Mouse (Mus musculus) layer of hippocampus, postnatal 36 days (tissue): Measurements from ENCODE around the gene Ppif. TPM values are rescaled to one million over a fixed set of nuclear protein-coding genes. Genes with fewer than 3 reads are reported as not detected.

Experiments
- DNase-seq, 2 experiments: peaks; one replicate each; pipeline ENCODE4 v3.0.0; 2022
- total RNA-seq, 2 experiments: library from RNA; stranded (reverse); gene quantifications; 2 replicates each; pipeline ENCODE4 v1.2.3; 2021

Gene Ppif
- total RNA-seq: 10 to 100 TPM; 27.0 to 28.2 TPM

DNA sequence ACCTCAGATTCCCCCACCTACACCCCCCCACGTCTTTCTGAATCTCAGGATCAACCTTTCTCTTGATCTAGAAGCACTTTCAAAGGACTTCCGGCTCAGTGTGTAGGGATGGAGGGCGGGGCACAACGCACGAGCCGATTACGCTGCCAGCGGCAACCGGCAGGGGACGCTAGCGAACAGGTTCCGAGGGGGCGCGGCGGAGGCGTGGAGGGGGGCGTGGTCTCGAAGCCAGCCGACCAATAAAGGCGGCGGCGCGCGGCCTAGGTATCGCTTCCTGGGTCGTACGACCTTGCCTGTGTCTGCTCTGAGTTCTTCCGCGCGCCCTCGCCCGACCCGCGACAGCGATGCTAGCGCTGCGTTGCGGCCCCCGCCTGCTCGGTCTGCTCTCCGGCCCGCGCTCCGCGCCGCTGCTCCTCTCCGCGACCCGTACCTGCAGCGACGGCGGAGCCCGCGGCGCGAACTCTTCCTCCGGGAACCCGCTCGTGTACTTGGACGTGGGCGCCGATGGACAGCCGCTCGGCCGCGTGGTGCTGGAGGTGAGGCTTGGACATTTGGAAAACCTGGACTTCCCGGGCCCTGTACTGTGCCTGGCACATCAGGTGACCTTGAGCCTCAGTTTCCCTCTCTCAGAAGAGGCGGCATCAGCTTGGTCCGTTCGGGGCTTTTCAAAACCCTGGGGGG, at the start of gene Ppif:
Gene Ppif, plus strand, starts transcription at position 267 of the 681 bp plus-strand sequence.
- DNase-seq: peak; percentile 93 to 96

DNA sequence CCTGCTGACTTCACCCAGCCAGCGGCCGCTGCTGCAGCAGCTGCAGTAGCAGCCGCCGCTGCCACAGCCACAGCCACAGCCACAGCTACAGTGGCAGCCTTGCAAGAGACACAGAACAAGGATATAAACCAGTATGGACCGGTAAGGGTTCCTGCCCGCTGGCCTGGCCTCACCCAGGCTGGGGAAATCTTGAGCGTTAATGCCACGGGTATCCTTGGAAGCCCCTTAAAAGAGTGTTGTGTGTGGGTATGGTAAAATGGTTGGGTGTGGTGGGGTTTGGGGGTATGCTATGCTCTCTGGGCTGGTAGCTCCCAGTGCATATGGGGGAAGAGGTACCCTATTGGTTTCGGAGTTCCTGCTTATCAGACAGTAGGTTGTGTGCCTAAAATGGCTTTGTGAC, 48.2 kb upstream of the Ppif start:
- DNase-seq: no peak

GRCm38 (mm10) chr14:25646161-25646621, 47.8 kb upstream of the Ppif start:
- DNase-seq: peak; percentile 57 to 64

DNA sequence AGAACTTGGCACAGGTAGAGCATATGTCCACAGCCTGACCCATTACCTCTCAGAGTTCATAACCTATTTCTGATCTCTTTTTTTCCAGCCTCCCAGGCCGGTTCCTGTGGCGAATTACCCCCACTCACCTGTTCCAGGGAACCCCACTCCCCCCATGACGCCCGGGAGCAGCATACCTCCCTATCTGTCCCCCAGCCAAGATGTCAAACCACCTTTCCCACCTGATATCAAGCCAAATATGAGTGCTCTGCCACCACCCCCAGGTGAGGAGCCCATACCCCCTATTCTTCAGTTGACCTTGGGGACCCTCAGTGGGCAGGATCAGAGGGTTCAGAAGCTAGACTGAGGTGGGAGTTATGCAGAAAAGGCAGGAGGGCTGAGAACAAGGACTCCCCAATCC, 42.8 kb upstream of the Ppif start:
- DNase-seq: no peak

DNA sequence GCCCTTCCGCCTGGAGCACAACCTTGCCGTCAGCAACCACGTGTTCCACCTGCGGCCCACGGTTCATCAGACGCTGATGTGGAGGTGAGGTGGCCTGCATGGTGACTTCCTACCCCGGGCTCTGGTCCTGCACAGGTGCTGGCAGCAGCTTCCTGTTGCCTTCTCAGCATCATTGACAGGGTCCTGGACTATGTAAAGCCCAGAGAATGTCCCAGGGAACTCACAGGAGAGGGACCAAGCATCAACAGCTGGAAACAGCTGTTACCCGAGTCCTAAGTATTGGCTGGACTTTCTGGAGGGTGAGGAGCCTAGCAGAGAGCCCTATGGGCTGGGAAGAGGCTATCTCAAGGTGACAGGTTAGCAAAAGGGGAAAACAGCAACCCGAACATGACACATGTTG, 42.0 kb upstream of the Ppif start:
- no peak for DNase-seq

GRCm38 (mm10) chr14:25654401-25655197, 39.4 kb upstream of the Ppif start:
- no peak for DNase-seq

DNA sequence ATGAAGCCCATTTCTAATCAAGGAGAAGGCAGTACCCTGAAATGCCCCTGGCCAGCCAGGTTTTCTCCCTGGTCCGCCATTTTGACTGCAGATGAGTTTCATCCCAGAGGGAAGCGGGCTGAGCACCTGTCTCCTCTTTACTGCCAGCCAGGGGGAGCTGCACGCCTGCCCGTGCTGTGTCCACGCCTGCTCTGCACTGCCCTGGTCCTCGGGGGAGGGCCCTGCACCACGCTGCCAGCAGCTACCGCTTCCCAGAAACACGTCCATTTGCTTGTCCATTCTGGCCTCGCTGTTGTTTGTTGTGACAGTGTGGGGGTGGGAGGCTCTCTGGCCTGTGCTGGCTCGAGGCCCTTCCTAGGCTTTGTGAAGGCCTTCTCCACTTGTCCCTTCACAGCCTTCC, 33.3 kb upstream of the Ppif start:
- DNase-seq: no peak

GRCm38 (mm10) chr14:25661185-25661920, 32.6 kb upstream of the Ppif start:
- no peak for DNase-seq

DNA sequence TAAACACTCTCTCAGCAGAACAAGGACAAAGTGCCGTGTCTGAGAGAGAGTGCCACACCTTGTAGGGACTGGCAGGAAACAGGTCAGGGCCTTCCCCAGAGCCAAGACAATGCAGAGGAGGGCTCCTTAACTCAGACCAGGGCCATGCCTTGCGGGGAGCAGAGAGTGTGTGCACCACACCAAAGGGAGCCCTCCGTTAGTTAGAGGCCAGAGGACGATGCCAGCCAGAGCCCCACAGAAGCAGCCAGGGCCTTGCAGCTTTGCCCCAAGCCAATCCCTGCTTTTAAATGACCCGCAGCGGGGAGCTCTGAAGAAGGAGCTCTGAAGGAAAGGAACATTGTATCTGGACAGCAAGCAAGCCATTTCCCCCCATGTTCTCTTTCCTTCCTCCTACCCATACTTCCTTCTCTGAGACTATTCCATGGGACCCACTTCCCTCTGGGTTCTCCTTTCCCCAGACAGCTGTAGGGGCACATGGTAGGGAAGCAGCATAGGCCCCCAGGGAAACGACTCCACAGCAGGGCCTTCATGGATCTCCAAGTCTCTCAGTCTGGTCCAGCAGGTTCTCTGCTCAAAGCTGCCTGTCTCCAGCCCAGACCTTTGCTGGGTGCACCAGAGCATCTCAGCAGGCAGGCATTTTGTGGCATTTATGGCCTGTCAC, 30.2 kb upstream of the Ppif start:
- DNase-seq: no peak

DNA sequence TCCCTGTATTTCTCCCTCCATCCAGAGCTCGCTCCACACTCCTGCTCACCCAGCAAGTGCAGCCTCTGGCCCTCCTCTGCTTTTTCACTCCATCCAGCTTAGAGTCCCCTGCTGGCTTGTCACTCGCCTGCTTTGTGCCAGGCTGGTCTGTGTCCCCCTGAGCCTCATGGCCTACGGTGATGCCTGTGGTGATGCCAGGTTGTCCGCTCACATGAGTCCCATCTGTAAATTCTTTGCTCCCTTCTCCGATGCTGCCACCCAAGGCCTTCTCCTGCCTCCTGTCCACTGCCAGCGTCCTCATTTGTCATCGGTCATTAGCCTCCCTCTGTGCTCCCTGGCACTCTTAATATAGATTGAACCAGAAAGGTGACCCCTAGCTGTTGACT, 29.7 kb upstream of the Ppif start:
- no peak for DNase-seq

DNA sequence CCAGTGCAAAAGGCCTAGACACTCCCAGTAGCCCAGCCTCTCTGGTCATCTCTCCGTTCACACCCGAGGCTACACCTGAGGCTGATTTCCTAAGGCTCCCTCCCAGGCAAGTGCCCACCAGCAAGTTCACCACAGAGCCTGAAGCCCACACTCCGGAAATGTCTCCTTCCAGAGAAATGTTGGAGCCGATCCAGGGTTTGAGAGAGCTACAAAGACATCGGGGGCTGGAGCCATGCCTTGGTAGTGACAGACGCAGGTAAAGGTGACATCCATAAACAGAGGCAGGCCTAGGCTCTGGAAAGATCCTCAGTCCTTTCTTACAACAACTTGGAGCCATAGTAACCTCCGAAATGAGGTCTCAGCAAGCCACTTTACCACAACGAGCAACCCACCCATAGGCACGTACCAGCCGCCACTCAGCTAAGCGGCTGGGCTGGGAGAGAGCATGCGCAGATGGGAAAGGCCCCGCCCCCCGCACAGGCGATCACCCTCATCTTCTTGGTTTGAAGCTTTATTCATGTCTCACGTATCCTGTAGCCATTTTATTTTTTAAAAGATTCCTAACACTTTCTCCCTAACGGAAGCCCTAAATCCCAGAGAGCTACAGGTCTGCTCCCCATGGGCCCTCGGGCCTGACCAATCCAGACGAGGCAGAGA, 28.5 kb upstream of the Ppif start:
- DNase-seq: peak in 1 of 2 experiments; percentile 42

DNA sequence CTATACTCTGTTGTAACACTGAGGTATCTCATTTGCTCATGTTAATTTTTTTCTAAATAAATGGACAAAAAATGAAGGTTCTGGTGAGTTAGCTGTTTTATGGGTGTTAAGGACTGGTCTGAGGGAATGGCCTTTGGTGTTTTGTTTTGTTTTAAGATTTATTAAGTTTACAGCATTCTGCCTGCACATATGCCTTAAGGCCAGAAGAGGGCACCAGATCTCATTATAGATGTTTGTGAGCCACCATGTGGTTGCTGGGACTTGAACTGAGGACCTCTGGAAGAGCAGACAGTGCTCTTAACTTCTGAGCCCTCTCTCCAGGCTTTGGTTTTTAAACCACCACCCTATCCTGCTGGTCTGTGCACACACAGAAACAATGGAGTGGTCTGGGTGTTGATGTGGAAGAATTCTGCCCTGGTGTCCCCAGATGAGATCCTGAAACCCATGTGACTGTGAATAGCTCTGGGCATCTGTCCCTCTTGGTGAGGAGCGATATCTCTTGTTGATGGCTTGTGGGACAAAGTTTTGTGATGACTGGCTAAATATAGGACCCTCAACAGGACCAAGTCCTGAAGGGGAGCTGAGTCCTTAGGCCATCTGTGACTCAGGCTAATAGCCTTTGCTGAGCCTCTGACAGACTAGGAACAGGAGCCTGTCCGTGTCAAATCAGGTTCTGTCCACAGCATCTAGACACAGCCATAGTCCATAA, 27.1 kb upstream of the Ppif start:
- DNase-seq: no peak

GRCm38 (mm10) chr14:25667587-25667986, 26.4 kb upstream of the Ppif start:
- no peak for DNase-seq

DNA sequence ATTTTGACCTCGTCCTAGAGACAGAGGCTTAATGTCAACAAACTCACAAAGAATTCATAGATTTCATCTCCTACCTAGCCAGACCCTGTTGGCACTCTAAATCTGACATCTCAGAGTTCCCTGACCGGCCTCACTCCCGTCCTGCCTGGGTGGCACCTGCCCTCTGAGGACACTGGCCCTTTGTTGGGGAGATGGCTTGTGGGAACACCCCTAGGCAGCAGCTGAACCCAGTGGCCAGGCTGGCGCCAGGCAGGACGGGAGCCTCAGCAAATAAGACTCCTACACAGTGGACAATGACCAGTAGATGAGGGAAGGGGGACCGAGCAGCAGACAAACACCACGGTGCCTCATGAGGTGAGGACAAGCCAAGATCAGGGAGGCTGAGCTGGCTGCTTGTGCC, 14.3 kb upstream of the Ppif start:
- DNase-seq: no peak

DNA sequence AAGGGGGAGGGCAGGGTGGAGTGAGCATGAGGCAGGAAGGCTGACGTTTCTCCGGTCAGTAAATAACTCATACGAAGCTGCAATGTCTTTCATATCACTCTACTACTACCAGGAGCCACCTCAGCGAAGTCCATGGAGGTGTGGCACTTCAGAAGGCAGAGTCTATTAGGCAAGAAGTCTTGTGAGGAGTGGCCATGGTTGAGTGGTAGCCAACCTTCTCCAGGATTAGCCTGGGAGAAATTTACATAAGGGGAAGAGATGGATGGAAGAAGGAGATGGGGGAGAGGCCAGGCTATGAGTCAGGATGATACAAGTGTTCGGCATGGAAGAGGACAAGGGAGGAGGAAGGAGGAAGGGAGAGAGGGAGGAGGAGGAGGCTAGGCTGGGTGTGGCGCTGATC, 11.9 kb upstream of the Ppif start:
- no peak for DNase-seq

GRCm38 (mm10) chr14:25686216-25686945, 7.6 kb upstream of the Ppif start:
- DNase-seq: no peak

GRCm38 (mm10) chr14:25686983-25687901, 6.7 kb upstream of the Ppif start:
- DNase-seq: no peak

DNA sequence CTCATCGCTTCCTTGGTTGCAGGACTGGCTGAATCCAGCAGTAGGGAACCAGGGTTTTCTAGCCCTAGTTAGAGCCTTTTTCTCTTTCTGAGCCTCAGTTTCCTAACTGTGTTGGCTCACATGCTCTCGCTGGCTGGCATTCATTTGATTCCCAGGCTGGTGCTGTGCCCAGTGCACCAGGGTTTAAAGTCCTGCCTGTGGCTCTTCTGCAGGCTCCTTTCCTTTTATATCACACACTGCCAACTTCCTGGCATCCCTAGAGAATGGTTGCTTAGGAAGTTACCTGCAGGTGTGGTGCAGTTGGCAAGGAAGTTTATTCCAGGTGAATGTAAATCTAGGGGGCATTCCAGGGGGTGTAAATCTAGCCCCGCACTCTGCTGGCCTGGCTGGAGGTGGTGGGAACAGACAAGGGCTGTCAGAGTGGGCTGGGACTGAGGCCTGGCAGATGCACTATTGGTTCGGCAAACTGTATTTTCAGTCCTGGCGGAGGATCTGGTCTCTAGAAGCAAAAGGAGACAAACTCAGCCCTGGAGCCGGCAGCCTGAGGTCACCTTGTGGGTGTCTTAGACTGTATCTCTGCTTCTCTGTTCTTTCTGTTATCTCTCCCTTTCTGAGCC, 575 bp upstream of the Ppif start:
- no peak for DNase-seq

DNA sequence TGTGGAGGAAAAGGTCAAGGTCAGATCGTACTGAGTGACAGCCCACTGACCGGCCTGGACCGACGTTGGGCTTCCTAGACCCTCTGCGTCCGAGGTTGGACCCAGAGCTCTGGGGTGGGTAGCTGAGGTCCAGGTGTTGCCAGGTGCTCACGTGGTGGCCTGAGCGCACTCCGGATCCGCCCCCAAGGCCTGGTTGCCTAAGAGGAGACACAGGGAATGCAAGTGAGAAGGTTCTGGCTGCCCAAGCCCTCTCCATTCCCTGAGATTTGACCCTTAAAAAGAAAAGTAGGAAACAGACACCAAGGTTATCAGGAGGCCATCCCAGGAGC, 579 bp downstream of the Ppif start:
- no peak for DNase-seq
